Mouse (Mus musculus): ENCODE results near the gene Elavl3. TPM values are rescaled to one million over a fixed set of nuclear protein-coding genes. Genes with fewer than 3 reads are reported as not detected.
A peak's percentile ranks its signal among the peaks of the same experiment; 100 is the strongest.

Gene Elavl3
- polyA plus RNA-seq, 1 experiment, result 1.1 TPM

DNA sequence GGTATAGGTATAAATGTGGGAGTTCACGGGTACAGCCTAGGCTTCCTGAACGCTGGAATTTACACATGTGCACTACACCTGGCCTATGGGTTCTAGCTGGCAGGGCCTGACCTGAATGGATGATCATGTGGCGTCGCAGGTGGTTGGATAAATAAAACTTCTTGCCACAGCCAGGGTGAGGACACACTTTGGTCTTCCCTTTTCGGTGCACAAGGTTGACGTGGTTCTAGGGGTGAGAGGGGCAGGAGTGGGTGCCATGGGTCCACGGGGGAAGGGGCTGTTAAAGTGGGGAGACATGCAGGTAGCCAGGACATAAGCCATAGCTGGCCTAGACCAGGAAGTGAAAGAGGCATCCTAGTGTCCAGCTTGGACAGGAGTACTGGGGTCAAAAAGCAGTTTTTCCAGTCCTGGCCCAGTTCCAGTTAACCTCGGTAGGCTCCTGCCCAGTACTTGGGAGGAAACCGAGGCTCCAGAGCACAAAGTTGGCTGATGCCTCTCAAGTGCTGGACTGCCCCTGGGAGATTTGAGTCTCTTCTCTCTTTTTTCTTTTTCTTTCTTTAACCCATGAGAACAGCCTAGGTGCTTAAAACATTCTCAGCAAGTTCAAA is 4.6 kb upstream of the Elavl3 start:
- TF ChIP-seq POLR2A (IDR thresholded peaks at IDR 0.05; ENCODE audit: borderline replicate concordance, control insufficient read depth, low read depth, low read length), result no peak
- TF ChIP-seq CTCF (IDR thresholded peaks at IDR 0.05; ENCODE audit: control insufficient read depth, insufficient read depth, low read length), result no peak
- no peak overlapping the region for H3K27ac ChIP-seq (ENCODE audit: control insufficient read depth, insufficient read depth, low read depth, low read length, poor library complexity)
- H3K4me3 ChIP-seq (replicated peaks; ENCODE audit: control insufficient read depth, low read depth, low read length), result no peak overlapping the region
- WGBS, result 74% methylated on average over 9 of the region's 9 CpGs
- H3K4me1 ChIP-seq (ENCODE audit: control insufficient read depth, insufficient read depth, low read length), result no peaks in the 10 kb centered on the region; the same call in 1 of the 2 replicates

DNA sequence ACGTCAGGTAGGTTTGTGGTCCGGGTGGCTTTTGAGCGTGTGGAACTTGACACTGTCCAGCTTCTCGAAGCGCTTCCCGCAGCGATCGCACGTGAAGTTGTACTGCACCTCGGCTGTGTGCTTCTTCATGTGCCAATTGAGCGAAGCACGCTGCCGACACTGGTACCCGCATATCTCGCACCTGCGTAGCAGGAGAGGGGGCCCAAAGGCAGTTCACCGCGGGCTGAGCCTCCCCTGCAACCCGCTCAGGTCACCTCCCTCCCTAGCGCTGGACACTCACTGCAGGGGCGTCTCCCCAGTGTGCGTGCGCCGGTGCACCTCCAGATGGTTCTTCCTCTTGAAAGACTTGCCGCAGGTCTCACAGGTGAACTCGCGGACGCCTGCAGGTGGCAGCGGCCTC is 3.9 kb upstream of the Elavl3 start:
- Histone ChIP-seq H3K27ac (ENCODE audit: control insufficient read depth, insufficient read depth, low read depth, low read length, poor library complexity) (no peak overlapping the region), H3K4me3 (replicated peaks; ENCODE audit: control insufficient read depth, low read depth, low read length) (no peak overlapping the region), H3K4me1 (ENCODE audit: control insufficient read depth, insufficient read depth, low read length) (no peaks in the 10 kb centered on the region; the same call in 1 of the 2 replicates)
- TF ChIP-seq POLR2A (IDR thresholded peaks at IDR 0.05; ENCODE audit: borderline replicate concordance, control insufficient read depth, low read depth, low read length) (no peak), CTCF (IDR thresholded peaks at IDR 0.05; ENCODE audit: control insufficient read depth, insufficient read depth, low read length) (no peak)
- 50% methylated on average over 29 of the region's 29 CpGs for WGBS

- TF ChIP-seq CTCF (IDR thresholded peaks at IDR 0.05; ENCODE audit: control insufficient read depth, insufficient read depth, low read length) (peak; percentile 65), POLR2A (IDR thresholded peaks at IDR 0.05; ENCODE audit: borderline replicate concordance, control insufficient read depth, low read depth, low read length) (0 out of 2 replicates have a peak, but pooled peaks have one; percentile 28)
- 4% methylated on average over 32 of the region's 32 CpGs for WGBS
- no peak overlapping the region for H3K4me3 ChIP-seq (replicated peaks; ENCODE audit: control insufficient read depth, low read depth, low read length)
- no peaks in the 10 kb centered on the region; the same call in 1 of the 2 replicates for H3K4me1 ChIP-seq (ENCODE audit: control insufficient read depth, insufficient read depth, low read length)
- H3K27ac ChIP-seq (ENCODE audit: control insufficient read depth, insufficient read depth, low read depth, low read length, poor library complexity), result no peak overlapping the region
Measured at GRCm38 (mm10) chr9:22054411-22055076, 2.7 kb upstream of the Elavl3 start.

- no peak for TF ChIP-seq CTCF (IDR thresholded peaks at IDR 0.05; ENCODE audit: control insufficient read depth, insufficient read depth, low read length)
- no peak for TF ChIP-seq POLR2A (IDR thresholded peaks at IDR 0.05; ENCODE audit: borderline replicate concordance, control insufficient read depth, low read depth, low read length)
- no peaks in the 10 kb centered on the region; the same call in 1 of the 2 replicates for H3K4me1 ChIP-seq (ENCODE audit: control insufficient read depth, insufficient read depth, low read length)
- WGBS, result 32% methylated on average over 6 of the region's 7 CpGs
- no peak overlapping the region for H3K27ac ChIP-seq (ENCODE audit: control insufficient read depth, insufficient read depth, low read depth, low read length, poor library complexity)
- no peak overlapping the region for H3K4me3 ChIP-seq (replicated peaks; ENCODE audit: control insufficient read depth, low read depth, low read length)
Measured at GRCm38 (mm10) chr9:22053657-22054056, 1.8 kb upstream of the Elavl3 start.

DNA sequence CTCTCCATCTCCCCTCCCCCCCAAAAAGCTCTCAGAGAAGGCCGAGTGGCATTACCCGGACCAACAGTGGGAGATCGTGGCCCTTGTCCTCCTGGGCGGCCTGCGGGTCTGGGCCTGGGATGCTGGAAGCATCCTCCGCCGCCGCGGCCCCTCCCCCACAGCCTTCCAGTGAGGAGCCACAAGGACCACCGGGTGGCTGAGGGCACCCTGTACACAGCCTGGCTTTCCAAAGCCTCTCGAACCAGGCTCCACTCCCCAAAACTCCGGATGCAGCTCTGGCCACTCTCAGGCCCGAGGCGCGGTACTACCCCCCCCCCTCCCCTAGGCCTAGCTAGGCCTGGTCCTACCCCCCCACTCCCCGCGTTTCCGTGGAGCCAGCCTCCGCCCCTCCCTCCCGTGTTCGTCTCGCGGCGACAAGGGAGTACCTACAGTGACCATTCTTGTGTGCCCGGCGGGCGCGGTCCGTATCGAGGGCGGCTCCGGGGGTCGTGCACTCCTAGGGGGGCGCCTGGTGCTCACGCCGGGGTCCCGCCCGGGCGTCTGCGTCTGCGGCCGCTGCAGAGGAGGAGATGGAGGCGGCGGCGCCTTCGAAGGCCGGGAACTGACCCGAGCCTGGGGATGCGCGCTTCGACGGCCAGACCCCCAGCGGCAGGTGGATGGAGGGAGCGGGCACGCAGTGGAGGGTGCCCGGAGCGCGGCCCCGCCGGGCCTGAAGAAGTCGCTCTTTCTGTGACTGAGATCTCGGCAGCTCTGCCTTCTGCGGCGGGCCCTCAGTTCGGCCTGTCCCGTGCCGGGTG is 464 bp downstream of the Elavl3 start:
- Histone ChIP-seq H3K4me3 (replicated peaks; ENCODE audit: control insufficient read depth, low read depth, low read length) (no peak overlapping the region), H3K4me1 (ENCODE audit: control insufficient read depth, insufficient read depth, low read length) (no peaks in the 10 kb centered on the region; the same call in 1 of the 2 replicates), H3K27ac (ENCODE audit: control insufficient read depth, insufficient read depth, low read depth, low read length, poor library complexity) (no peak overlapping the region)
- 4% methylated on average over 67 of the region's 67 CpGs for WGBS
- TF ChIP-seq POLR2A (IDR thresholded peaks at IDR 0.05; ENCODE audit: borderline replicate concordance, control insufficient read depth, low read depth, low read length) (no peak), CTCF (IDR thresholded peaks at IDR 0.05; ENCODE audit: control insufficient read depth, insufficient read depth, low read length) (no peak)

DNA sequence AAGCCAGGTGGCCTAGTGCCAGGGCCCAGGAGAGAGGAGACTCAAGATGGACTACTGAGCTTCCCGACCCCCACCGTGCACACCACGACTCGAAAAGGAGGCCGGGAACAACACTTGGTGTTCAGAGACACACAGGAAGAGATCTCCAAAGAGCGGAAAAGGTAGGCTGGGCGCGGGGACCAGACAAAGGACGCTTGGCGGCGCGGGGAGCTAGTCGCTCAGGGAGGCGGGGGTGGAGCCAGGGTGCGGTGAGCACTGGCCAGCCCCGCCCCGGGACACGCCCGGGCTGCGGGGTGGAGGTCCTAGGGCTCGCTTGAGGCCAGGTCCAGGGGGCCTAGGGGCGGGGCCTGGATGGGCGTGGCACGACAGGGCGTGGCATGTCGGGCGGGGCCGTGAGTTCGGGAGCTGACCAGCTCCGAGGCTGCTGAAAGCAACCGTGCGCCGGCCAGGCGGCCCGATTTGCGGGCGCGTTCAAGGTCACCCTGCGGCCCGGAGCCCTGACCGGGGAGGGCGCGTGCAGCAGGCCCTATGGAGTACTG is 1.4 kb downstream of the Elavl3 start:
- Histone ChIP-seq H3K27ac (ENCODE audit: control insufficient read depth, insufficient read depth, low read depth, low read length, poor library complexity) (no peak overlapping the region), H3K4me1 (ENCODE audit: control insufficient read depth, insufficient read depth, low read length) (no peaks in the 10 kb centered on the region), H3K4me3 (replicated peaks; ENCODE audit: control insufficient read depth, low read depth, low read length) (no peak overlapping the region)
- TF ChIP-seq CTCF (IDR thresholded peaks at IDR 0.05; ENCODE audit: control insufficient read depth, insufficient read depth, low read length), result no peak
- WGBS, result 2% methylated on average over 43 of the region's 43 CpGs

DNA sequence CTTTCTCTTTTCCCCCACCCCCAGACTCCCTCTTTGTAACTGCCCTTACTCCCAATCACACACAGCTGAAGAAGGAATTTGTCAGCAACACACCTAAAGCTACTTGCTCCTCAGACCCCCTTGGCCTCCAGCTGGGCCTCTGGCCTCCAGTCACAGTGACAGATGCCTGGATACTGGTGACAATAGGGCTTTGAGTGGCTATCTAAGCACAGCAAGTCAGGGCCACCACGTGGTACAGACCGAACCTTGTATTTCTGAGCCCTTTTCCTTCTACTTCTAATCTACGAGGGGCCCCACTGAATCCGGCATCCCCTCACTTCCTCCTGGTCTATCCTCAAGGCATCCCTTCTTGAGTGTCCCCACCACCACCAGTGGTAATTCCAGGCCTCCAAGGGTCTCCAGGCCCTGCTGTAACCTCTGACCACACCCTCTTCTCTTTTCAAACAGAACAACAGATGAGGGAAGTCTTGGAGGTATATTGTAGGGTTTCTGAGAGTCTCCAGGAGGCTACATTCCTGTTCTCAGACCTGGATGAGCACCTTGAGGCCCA is 2.0 kb downstream of the Elavl3 start:
- Histone ChIP-seq H3K4me3 (replicated peaks; ENCODE audit: control insufficient read depth, low read depth, low read length) (no peak overlapping the region), H3K4me1 (ENCODE audit: control insufficient read depth, insufficient read depth, low read length) (no peaks in the 10 kb centered on the region), H3K27ac (ENCODE audit: control insufficient read depth, insufficient read depth, low read depth, low read length, poor library complexity) (no peak overlapping the region)
- TF ChIP-seq CTCF (IDR thresholded peaks at IDR 0.05; ENCODE audit: control insufficient read depth, insufficient read depth, low read length) (no peak), POLR2A (IDR thresholded peaks at IDR 0.05; ENCODE audit: borderline replicate concordance, control insufficient read depth, low read depth, low read length) (no peak)
- WGBS, result 54% methylated on average over 4 of the region's 4 CpGs

DNA sequence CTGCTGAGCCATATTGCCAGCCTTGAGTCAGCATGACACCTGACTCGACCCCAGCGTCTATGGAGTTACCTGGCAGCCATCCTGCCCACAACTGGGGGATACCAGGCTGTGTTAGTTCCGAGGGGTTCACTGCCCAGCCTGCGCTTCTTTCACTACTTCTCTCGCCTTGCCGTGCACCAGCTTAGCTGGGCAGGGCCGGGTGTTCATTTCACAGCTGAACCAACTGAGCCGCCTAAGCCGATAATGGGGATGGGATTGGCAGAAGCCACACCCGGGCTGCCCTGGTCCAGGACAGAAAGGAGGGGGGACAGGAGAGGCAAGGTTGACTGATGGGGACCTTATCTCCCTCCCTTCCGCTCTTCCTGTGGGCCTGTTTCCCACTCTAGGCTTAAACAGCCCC is 2.5 kb downstream of the Elavl3 start:
- Histone ChIP-seq H3K4me3 (replicated peaks; ENCODE audit: control insufficient read depth, low read depth, low read length) (no peak overlapping the region), H3K4me1 (ENCODE audit: control insufficient read depth, insufficient read depth, low read length) (no peaks in the 10 kb centered on the region), H3K27ac (ENCODE audit: control insufficient read depth, insufficient read depth, low read depth, low read length, poor library complexity) (no peak overlapping the region)
- WGBS, result 69% methylated on average over 11 of the region's 11 CpGs
- no peak for TF ChIP-seq POLR2A (IDR thresholded peaks at IDR 0.05; ENCODE audit: borderline replicate concordance, control insufficient read depth, low read depth, low read length)
